Mouse (Mus musculus) forebrain, embryonic 13.5 days (tissue): Measurements from ENCODE around the gene Rfx4. TPM values are rescaled to one million over a fixed set of nuclear protein-coding genes. Genes with fewer than 3 reads are reported as not detected.

Experiments
- ATAC-seq: fragments of 200-750 bp; cut with Nextera tagmentation; 2 replicates; pipeline ENCODE4 v1.8.0; 2017
- H3K27ac ChIP-seq: fragments of 300-500 bp; sonication (generic); 2 replicates; pipeline ENCODE4 v1.5.1; 2015; ENCODE audit warnings: inconsistent platforms, mild to moderate bottlenecking, moderate library complexity
- H3K27me3 ChIP-seq: fragments of 300-500 bp; sonication (generic); 2 replicates; pipeline ENCODE4 v1.6.1; 2015; ENCODE audit warnings: mild to moderate bottlenecking, inconsistent platforms
- H3K36me3 ChIP-seq: fragments of 300-500 bp; sonication (generic); 2 replicates; pipeline ENCODE4 v1.6.1; 2015; ENCODE audit warnings: mild to moderate bottlenecking, inconsistent platforms; ENCODE audit not compliant: poor library complexity, severe bottlenecking
- H3K4me1 ChIP-seq: fragments of 300-500 bp; sonication (generic); 2 replicates; pipeline ENCODE4 v1.6.1; 2015; ENCODE audit warnings: inconsistent platforms
- H3K4me2 ChIP-seq: fragments of 300-500 bp; sonication (generic); 2 replicates; pipeline ENCODE4 v1.6.1; 2015; ENCODE audit warnings: inconsistent platforms, mild to moderate bottlenecking, moderate library complexity
- H3K4me3 ChIP-seq: fragments of 300-500 bp; sonication (generic); 2 replicates; pipeline ENCODE4 v1.5.1; 2015; ENCODE audit warnings: mild to moderate bottlenecking, inconsistent platforms
- H3K9ac ChIP-seq: fragments of 300-500 bp; sonication (generic); 2 replicates; pipeline ENCODE4 v1.6.1; 2015; ENCODE audit warnings: mild to moderate bottlenecking, inconsistent platforms
- H3K9me3 ChIP-seq: fragments of 300-500 bp; sonication (generic); replicated peaks from 2 replicates; pipeline ENCODE4 v1.6.1; 2016; ENCODE audit warnings: inconsistent platforms
- WGBS: fragments of 180-500 bp; shearing (Covaris S2); methylation state at CpG from one replicate; pipeline ENCODE4 v1.1.7; 2015; 5-methylcytosine and 5-hydroxymethylcytosine counted together
- polyA plus RNA-seq: library from polyadenylated mRNA; unstranded; fragments of >200 nt; fragmentation: Nextera tagmentation; extraction: Ambion mirVana; gene quantifications from 2 replicates; pipeline ENCODE4 v1.2.1, GENCODE M21; 2015

The Rfx4 gene
- polyA plus RNA-seq, 1 experiment from 2014 or later = 11.8 TPM

DNA sequence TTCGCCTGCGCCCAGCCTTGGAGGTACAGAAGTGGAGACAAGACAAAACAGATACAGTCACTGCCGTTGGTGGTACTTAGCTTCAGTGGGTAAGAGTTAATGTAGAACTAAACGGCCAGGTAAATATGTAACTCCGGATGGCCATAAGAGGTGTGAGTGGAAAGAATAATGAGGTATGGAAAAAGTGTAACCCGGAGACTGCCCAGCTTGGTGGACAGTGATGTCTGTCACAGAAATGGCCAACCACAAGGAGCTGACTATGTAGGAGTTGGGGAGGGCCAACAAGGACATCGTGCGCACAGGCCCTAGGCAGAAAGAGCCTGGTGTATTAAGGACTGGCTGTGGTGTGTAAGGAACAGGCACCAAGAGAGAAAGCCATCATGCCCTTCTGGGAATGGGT, 130.9 kb downstream of the Rfx4 start:
- 91% methylated on average over 8 of the region's 8 CpGs for WGBS
- ATAC-seq = no peak
- no peaks in the 10 kb centered on the region; the same call in none of the 2 replicates for H3K36me3 ChIP-seq

DNA sequence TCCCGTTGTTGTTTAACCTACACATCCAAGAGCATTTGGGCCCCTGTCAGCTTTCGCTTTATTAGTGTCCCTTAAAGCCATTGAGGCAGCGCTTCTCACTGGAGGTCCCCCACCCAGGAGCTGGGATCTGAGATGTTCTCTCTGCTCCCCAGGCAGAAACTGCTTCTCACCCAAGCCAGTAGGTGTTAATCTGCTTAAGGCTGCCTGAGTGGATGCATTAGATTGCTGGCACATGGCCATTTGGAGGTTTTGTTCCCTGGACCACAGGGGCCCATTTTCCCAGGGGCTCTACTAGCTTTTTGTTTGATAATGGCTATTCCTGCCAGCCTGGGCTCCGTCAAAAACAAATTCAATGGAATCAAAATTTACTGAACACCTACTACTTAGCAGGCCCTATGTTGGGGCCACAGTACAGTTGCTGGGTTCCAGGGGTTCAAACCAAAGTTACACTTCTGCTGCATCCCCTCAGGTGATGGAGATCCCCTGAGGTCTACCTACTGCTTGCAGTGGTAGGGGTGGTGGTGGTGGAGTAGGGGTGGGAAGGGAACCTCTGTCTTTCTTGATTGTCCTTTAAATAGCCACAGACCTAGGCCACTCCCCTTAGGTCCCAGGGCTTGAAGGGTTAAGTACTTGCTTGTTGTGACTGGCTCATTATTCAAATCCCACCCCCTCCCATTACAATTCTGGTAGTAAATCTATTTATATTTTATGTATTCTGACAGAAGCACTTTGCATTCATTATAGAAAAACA, 133.4 kb downstream of the Rfx4 start:
- H3K4me2 ChIP-seq = 0 out of 2 replicates have a peak overlapping the region, but pooled peaks have one; percentile 5
- H3K36me3 ChIP-seq = peaks cover 2% of the 10 kb centered on the region
- no peak overlapping the region for H3K9ac ChIP-seq
- H3K9me3 ChIP-seq = no peaks in the 10 kb centered on the region
- peaks cover 18% of the 10 kb centered on the region for H3K4me1 ChIP-seq
- WGBS = 15% methylated on average over 4 of the region's 4 CpGs
- H3K27me3 ChIP-seq = no peaks in the 10 kb centered on the region
- no peak overlapping the region for H3K27ac ChIP-seq
- no peak overlapping the region for H3K4me3 ChIP-seq
- peak; percentile 63 for ATAC-seq

More for the DNA sequence above, 130.9 kb downstream of the Rfx4 start:
- Histone ChIP-seq H3K9ac (no peak overlapping the region), H3K4me3 (no peak overlapping the region), H3K4me2 (no peak overlapping the region), H3K9me3 (no peaks in the 10 kb centered on the region), H3K27me3 (no peaks in the 10 kb centered on the region), H3K27ac (no peak overlapping the region), H3K4me1 (peaks cover 18% of the 10 kb centered on the region)

- Histone ChIP-seq H3K4me2 (no peak overlapping the region), H3K27ac (no peak overlapping the region), H3K27me3 (no peaks in the 10 kb centered on the region), H3K36me3 (peaks cover 42% of the 10 kb centered on the region), H3K9ac (no peak overlapping the region), H3K9me3 (no peaks in the 10 kb centered on the region), H3K4me3 (no peak overlapping the region), H3K4me1 (no peaks in the 10 kb centered on the region)
- ATAC-seq = no peak
- WGBS = 90% methylated on average over 10 of the region's 10 CpGs
These were observed 140.0 kb downstream of the Rfx4 start for GRCm38 (mm10) chr10:84895810-84896358.

- no peak overlapping the region for H3K4me2 ChIP-seq
- no peaks in the 10 kb centered on the region for H3K4me1 ChIP-seq
- H3K9ac ChIP-seq = no peak overlapping the region
- no peaks in the 10 kb centered on the region for H3K27me3 ChIP-seq
- H3K4me3 ChIP-seq = no peak overlapping the region
- no peak for ATAC-seq
- WGBS = 71% methylated on average over 9 of the region's 9 CpGs
- H3K27ac ChIP-seq = no peak overlapping the region
- H3K9me3 ChIP-seq = no peaks in the 10 kb centered on the region
- H3K36me3 ChIP-seq = peaks cover 46% of the 10 kb centered on the region
These were observed 141.4 kb downstream of the Rfx4 start for GRCm38 (mm10) chr10:84896941-84897930.

DNA sequence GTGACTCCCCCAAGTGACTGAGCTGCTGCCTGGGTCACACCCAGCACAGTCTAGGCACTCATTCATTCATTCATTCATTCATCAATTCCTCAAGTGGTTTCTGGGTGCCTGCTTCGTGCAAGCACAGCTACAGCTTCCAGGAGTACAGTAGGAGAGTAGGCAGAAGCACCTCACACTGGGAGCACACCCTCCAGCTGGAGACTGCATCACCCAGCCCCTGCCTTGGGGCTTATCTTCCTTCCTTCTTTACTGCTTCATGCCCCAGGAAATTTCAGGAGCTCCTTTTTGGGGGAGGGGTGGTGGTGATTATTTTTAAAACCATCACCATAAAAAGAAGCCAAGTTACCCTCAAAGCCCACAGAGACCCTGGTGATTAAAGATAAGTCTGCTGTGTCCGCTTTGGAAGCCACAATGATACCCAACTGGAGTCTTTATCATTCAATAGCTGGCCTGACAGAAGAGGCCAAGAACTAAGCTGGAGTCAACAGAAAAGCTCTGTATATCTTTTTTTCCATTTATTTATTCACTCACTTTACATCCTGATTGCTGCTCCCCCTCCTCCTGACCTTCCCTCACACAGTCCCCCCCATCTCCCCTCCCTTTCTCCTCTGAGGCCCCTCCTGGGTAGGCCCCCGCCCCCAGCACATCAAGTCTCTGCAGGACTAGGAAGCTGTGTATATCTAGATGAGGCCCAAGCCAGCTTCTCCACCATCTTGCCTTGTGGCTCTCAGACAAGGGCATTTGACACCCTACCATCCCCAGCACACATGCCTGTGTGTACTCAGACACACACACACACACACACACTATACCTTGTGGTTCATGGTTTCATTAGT, 142.5 kb downstream of the Rfx4 start:
- H3K9ac ChIP-seq = no peak overlapping the region
- WGBS = 75% methylated on average over 3 of the region's 3 CpGs
- H3K4me3 ChIP-seq = no peak overlapping the region
- H3K27ac ChIP-seq = no peak overlapping the region
- no peak for ATAC-seq
- H3K27me3 ChIP-seq = no peaks in the 10 kb centered on the region
- H3K4me1 ChIP-seq = peaks cover 6% of the 10 kb centered on the region
- peaks cover 46% of the 10 kb centered on the region for H3K36me3 ChIP-seq
- no peaks in the 10 kb centered on the region for H3K9me3 ChIP-seq
- no peak overlapping the region for H3K4me2 ChIP-seq

DNA sequence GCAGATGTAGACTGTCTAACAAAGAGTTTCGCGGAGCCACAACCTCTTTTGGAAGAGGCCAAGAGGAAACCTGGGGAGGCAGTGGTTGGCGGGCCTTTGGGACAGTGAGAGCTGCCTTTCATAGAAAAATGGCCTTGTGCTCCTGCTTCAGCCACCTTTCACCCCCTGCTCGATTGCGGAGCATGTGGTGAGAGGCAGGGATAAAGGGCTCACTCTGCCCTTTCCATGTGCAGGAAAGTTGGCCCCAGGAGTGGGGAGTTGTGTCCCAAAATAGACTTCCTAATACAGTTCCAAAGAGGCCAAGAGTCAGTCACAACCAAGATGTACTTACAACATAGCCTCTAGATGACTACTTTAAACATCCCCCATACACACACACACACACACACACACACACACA, 145.8 kb downstream of the Rfx4 start:
- no peaks in the 10 kb centered on the region for H3K9me3 ChIP-seq
- no peak for ATAC-seq
- no peak overlapping the region for H3K9ac ChIP-seq
- WGBS = 80% methylated on average over 5 of the region's 5 CpGs
- no peak overlapping the region for H3K27ac ChIP-seq
- no peaks in the 10 kb centered on the region for H3K27me3 ChIP-seq
- H3K36me3 ChIP-seq = peaks cover 27% of the 10 kb centered on the region; the same call in 1 of the 2 replicates
- no peak overlapping the region for H3K4me2 ChIP-seq
- peaks cover 16% of the 10 kb centered on the region for H3K4me1 ChIP-seq
- no peak overlapping the region for H3K4me3 ChIP-seq

GRCm38 (mm10) chr10:84902213-84902612, 146.4 kb downstream of the Rfx4 start:
- Histone ChIP-seq H3K9ac (no peak overlapping the region), H3K36me3 (peaks cover 23% of the 10 kb centered on the region; the same call in 1 of the 2 replicates), H3K9me3 (no peaks in the 10 kb centered on the region), H3K27ac (no peak overlapping the region), H3K27me3 (no peaks in the 10 kb centered on the region), H3K4me3 (no peak overlapping the region), H3K4me2 (no peak overlapping the region), H3K4me1 (peaks cover 19% of the 10 kb centered on the region)
- ATAC-seq = no peak
- WGBS = 96% methylated on average over 2 of the region's 2 CpGs

- ATAC-seq = peak; percentile 51; the same call in 1 of the 2 replicates
- peak overlapping the region; percentile 28; the same call in 1 of the 2 replicates for H3K27ac ChIP-seq
- H3K27me3 ChIP-seq = peaks cover 3% of the 10 kb centered on the region
- H3K4me1 ChIP-seq = peaks cover 25% of the 10 kb centered on the region
- no peak overlapping the region for H3K4me3 ChIP-seq
- peak overlapping the region; percentile 7; the same call in 1 of the 2 replicates for H3K4me2 ChIP-seq
- H3K36me3 ChIP-seq = peaks cover 21% of the 10 kb centered on the region; the same call in 1 of the 2 replicates
- WGBS = 36% methylated on average over 7 of the region's 7 CpGs
- peak overlapping the region; percentile 30; the same call in 1 of the 2 replicates for H3K9ac ChIP-seq
- H3K9me3 ChIP-seq = no peaks in the 10 kb centered on the region
These were observed 147.4 kb downstream of the Rfx4 start for GRCm38 (mm10) chr10:84903307-84903706.

- no peak overlapping the region for H3K4me3 ChIP-seq
- peak; percentile 48; the same call in 1 of the 2 replicates for ATAC-seq
- no peaks in the 10 kb centered on the region for H3K9me3 ChIP-seq
- peaks cover 25% of the 10 kb centered on the region for H3K4me1 ChIP-seq
- peak overlapping the region; percentile 28; the same call in 1 of the 2 replicates for H3K27ac ChIP-seq
- H3K9ac ChIP-seq = peak overlapping the region; percentile 30; the same call in 1 of the 2 replicates
- H3K27me3 ChIP-seq = peaks cover 3% of the 10 kb centered on the region
- peaks cover 21% of the 10 kb centered on the region; the same call in 1 of the 2 replicates for H3K36me3 ChIP-seq
- 12% methylated on average over 5 of the region's 5 CpGs for WGBS
- H3K4me2 ChIP-seq = peak overlapping the region; percentile 7; the same call in 1 of the 2 replicates
These were observed 147.9 kb downstream of the Rfx4 start for GRCm38 (mm10) chr10:84903742-84904141.

DNA sequence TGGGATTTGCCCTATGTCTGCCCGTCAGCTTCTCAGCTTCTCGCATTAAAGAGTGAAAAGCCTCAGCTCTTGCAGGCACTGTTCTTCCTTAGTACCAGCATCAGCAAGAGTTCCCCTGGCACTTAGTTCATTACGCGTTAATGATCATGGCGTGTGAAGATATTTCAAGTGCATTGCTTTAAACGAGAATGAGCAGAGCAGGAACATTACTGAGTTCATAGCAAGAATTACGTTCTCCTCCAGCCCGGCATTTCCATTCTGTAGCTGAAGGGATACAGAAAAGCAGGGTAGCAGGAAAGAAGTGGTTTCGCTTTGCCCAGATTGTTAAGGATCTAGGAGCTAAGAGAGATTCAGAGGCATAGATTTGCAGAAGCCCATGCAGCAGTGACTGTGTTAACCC, 151.0 kb downstream of the Rfx4 start:
- Histone ChIP-seq H3K4me2 (no peak overlapping the region), H3K9me3 (no peaks in the 10 kb centered on the region), H3K4me1 (peaks cover 53% of the 10 kb centered on the region), H3K9ac (no peak overlapping the region), H3K36me3 (peaks cover 8% of the 10 kb centered on the region; the same call in 1 of the 2 replicates), H3K4me3 (no peak overlapping the region), H3K27ac (no peak overlapping the region), H3K27me3 (peaks cover 20% of the 10 kb centered on the region)
- no peak for ATAC-seq
- WGBS = 74% methylated on average over 9 of the region's 9 CpGs

- no peak overlapping the region for H3K9ac ChIP-seq
- ATAC-seq = no peak
- peaks cover 25% of the 10 kb centered on the region for H3K27me3 ChIP-seq
- peaks cover 8% of the 10 kb centered on the region; the same call in 1 of the 2 replicates for H3K36me3 ChIP-seq
- 76% methylated on average over 3 of the region's 3 CpGs for WGBS
- H3K4me3 ChIP-seq = no peak overlapping the region
- no peaks in the 10 kb centered on the region for H3K9me3 ChIP-seq
- no peak overlapping the region for H3K4me2 ChIP-seq
- H3K4me1 ChIP-seq = peaks cover 52% of the 10 kb centered on the region
- no peak overlapping the region for H3K27ac ChIP-seq
These were observed 152.1 kb downstream of the Rfx4 start for GRCm38 (mm10) chr10:84908006-84908405.
